Mouse (Mus musculus) MEL (cell line): ENCODE measurements around the gene Lsamp.

Source experiments
- CTCF ChIP-seq, 3 experiments: IDR thresholded peaks in 2 of 3; conservative IDR thresholded peaks in 1 of 3; 2 replicates each; pipeline ENCODE4 v1.5.1; 2011 to 2012; ENCODE audit warnings: low read length in 3 of 3, low read depth in 2 of 3, mild to moderate bottlenecking in 2 of 3, improper control_type of control experiment in 1 of 3, inconsistent platforms in 1 of 3, mixed read lengths in 1 of 3, moderate library complexity in 1 of 3; ENCODE audit not compliant: control insufficient read depth in 1 of 3, insufficient read depth in 1 of 3, poor library complexity in 1 of 3, severe bottlenecking in 1 of 3
- MAFK ChIP-seq: IDR thresholded peaks from 2 replicates; pipeline ENCODE4 v1.6.1; 2011; ENCODE audit warnings: low read depth, mild to moderate bottlenecking, low read length, improper control_type of control experiment, borderline replicate concordance
- MAZ ChIP-seq: IDR thresholded peaks from 2 replicates; pipeline ENCODE4 v1.6.1; 2012; ENCODE audit warnings: low read depth, mild to moderate bottlenecking, inconsistent platforms, low read length, improper control_type of control experiment
- MYC ChIP-seq: IDR thresholded peaks from 2 replicates; pipeline ENCODE4 v1.6.1; 2011; ENCODE audit warnings: low read depth, mild to moderate bottlenecking, low read length, improper control_type of control experiment, moderate library complexity
- USF1 ChIP-seq: IDR thresholded peaks from 2 replicates; pipeline ENCODE4 v1.6.1; 2014; ENCODE audit warnings: low read depth, mild to moderate bottlenecking, inconsistent platforms, low read length, improper control_type of control experiment, moderate library complexity
- ZKSCAN1 ChIP-seq: IDR thresholded peaks from 2 replicates; pipeline ENCODE4 v1.6.1; 2012; ENCODE audit warnings: low read depth, mild to moderate bottlenecking, inconsistent platforms, low read length, improper control_type of control experiment, moderate library complexity

DNA sequence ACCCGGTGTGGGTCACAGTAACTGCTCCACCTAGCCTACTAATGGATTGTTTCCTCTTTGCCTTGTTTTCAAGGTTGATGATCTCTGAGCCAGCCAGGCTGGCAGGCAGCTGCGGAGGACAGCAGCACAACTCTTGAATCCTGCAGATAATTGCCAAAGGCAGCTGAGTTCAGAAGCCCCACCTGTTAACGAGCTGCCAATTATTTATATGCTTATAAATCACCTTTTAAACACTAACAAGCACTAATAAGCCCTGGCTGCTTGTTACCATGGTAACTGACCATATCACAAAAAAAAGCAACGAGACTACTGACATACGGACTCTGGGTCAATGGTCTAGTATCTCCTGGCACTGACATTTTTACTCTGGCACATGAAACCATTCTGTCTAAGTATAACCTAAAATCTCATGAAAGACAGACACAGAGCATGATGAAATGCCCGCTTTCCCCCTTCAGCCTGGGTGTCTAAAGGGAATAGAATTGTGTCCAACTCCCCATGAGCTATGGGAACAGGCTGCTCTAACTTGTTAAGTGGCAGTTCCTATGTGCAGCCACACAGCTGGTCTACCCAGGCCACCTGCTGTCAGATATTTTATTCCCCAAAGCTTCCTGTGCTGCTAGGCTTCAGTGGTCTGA, 1526.9 kb downstream of the Lsamp start:
- TF ChIP-seq CTCF (IDR thresholded peaks at IDR 0.05 in 2 of 3, conservative IDR thresholded peaks at IDR 0.05 in 1 of 3; ENCODE audit: control insufficient read depth in 1 of 3, insufficient read depth in 1 of 3, low read depth in 2 of 3, low read length in 3 of 3, poor library complexity in 1 of 3, severe bottlenecking in 1 of 3), result no peak
- no peak for TF ChIP-seq MAFK
- TF ChIP-seq MYC, result no peak
- TF ChIP-seq MAZ, result no peak
- no peak for TF ChIP-seq USF1
- TF ChIP-seq ZKSCAN1, result no peak
